In the genomic region with DNA sequence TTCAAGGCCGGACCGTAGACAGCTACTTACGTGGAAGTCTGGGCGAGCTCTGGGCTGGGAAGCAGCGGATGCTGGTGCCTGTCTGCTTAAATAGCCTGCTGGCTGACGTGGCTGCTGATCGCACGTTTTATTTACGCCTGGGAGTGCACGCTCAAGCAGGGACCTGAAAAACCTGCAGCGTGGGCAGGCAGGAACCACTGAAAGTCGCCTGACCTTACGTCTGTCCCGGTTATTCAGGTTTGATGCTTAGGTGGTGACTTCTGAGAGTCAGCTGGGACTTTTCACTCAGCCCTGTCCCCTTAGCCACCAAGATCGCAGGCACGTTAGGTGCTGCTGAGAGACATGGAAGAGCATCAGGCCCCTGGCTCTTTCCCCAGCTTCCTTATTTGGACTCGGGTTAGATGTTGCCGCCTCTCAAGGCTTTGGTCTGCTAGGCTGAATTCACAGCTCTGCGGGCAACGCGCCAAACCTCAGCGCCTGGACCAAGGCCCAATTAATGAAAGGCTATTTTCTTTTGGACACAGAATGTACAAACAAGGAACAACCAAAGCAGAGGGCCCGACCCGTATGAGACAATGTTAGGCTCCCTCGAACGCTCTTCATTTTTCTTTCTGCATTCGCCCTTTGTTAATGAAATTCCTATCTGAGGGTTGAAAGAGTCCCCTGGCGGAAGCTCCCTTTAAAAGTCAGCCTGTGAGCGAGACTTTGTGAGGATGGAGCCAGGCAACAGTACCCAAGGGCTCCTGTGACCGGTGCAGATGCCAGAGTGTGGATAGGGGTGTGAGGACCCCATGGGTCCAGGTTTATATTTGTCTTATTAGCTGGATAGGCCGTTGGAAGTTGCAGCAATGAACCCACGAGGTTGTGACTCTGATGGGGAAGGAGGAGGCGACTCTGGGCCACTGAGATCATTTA, we compare ENCODE assay signal across 7 mouse cellular contexts. TPM values are rescaled to one million over a fixed set of nuclear protein-coding genes. Genes with fewer than 3 reads are reported as not detected.
DNase-seq lines count a peak whose midpoint lies in the region; ATAC-seq and TF ChIP-seq lines count a peak whose summit lies in the region.

A gene (minus strand): TSS at position 305 of the 915 bp plus-strand sequence.

- H3K4me3 ChIP-seq in left cerebral cortex, adult 2 months, result no peak within 1 kb of the TSS

- peak; percentile 72 for DNase-seq in adrenal gland, adult 2 months
- no peak for DNase-seq in gonadal fat pad, adult 2 months (ENCODE audit: low read depth)
- peak; percentile 83 for DNase-seq in induced T-regulatory cell, adult 2 months (ENCODE audit: low read depth)
- DNase-seq in left cerebral cortex, adult 2 months (ENCODE audit: extremely low spot score in 1 of 2, low spot score in 2 of 2), result peak; percentile 33 to 39
- DNase-seq in urinary bladder, postnatal 14 days (ENCODE audit: low spot score), result peak; percentile 81

- TF ChIP-seq CTCF in left cerebral cortex, adult 2 months (IDR thresholded peaks at IDR 0.05), result no peak

- intact Hi-C loops in left cerebral cortex, adult 2 months (cut with DNase I), result no loop called here

- peak; percentile 57 for ATAC-seq in common myeloid progenitor, adult 5-6 weeks (replicated peaks; ENCODE audit: low read depth, poor library complexity, severe bottlenecking)
- no peak for ATAC-seq in monocyte, adult 5-6 weeks (replicated peaks; ENCODE audit: insufficient number of reproducible peaks, low FRiP score, low TSS enrichment, poor library complexity, severe bottlenecking)

- H3K27ac ChIP-seq in left cerebral cortex, adult 2 months, result no peak within 1 kb of the TSS

RNA-seq across cellular contexts. Expression of the gene that starts here (rescaled TPM):
- 1 to 10 TPM; 1.8 to 3.4 TPM for total RNA-seq in adrenal gland, adult 2 months (2021)
- polyA plus RNA-seq in adrenal gland, adult 2 months (2012; rRNA removed), result 4.0 and 8.8 TPM in 2 replicates
- 1.2 TPM in 1 of 2 replicates, not detected in the other for total RNA-seq in common myeloid progenitor, adult 5-6 weeks (2017)
- 65.9 and 80.4 TPM in 2 replicates for polyA plus RNA-seq in gonadal fat pad, adult 2 months (2012; rRNA removed)
- 10 to 100 TPM; 26.2 to 26.5 TPM for total RNA-seq in left cerebral cortex, adult 2 months (2021)
- 29.6 to 53.4 TPM (median 30.5 TPM) in 3 replicates for total RNA-seq in monocyte, adult 5-6 weeks (2017)
